Mouse (Mus musculus): ENCODE results near the gene Map3k20. TPM values are rescaled to one million over a fixed set of nuclear protein-coding genes. Genes with fewer than 3 reads are reported as not detected.

The Map3k20 gene
- polyA plus RNA-seq, 1 experiment from 2014 or later = 62.5 TPM

- H3K36me3 ChIP-seq (ENCODE audit: control insufficient read depth, insufficient read depth, low read length) = peaks cover under 1% of the 10 kb centered on the region; the same call in 1 of the 2 replicates
- H3K9ac ChIP-seq (ENCODE audit: low read depth, low read length) = no peak overlapping the region
- H3K27ac ChIP-seq (ENCODE audit: low read depth, low read length) = no peak overlapping the region
- no peak for ATAC-seq (replicated peaks; ENCODE audit: insufficient number of reproducible peaks, low FRiP score, low TSS enrichment)
- 0 out of 2 replicates have a peak, but pooled peaks cover under 1% of the 10 kb centered on the region for H3K9me3 ChIP-seq (replicated peaks; ENCODE audit: control insufficient read depth, low read length)
- H3K4me1 ChIP-seq (ENCODE audit: control insufficient read depth, insufficient read depth, low read length) = no peaks in the 10 kb centered on the region
- WGBS (ENCODE audit: insufficient replicate concordance) = 75% methylated on average over 3 of the region's 3 CpGs
- no peaks in the 10 kb centered on the region for H3K27me3 ChIP-seq (ENCODE audit: control insufficient read depth, insufficient read depth, low read length)
- no peak overlapping the region for H3K4me3 ChIP-seq (ENCODE audit: low read depth, low read length)
- H3K4me2 ChIP-seq = no peak overlapping the region
These were observed 51.4 kb downstream of the Map3k20 start for GRCm38 (mm10) chr2:72336840-72337239.

- Histone ChIP-seq H3K9me3 (replicated peaks; ENCODE audit: control insufficient read depth, low read length) (0 out of 2 replicates have a peak, but pooled peaks cover 3% of the 10 kb centered on the region), H3K27ac (ENCODE audit: low read depth, low read length) (no peak overlapping the region), H3K4me3 (ENCODE audit: low read depth, low read length) (no peak overlapping the region), H3K4me2 (no peak overlapping the region), H3K9ac (ENCODE audit: low read depth, low read length) (no peak overlapping the region), H3K36me3 (ENCODE audit: control insufficient read depth, insufficient read depth, low read length) (peaks cover 4% of the 10 kb centered on the region; the same call in 1 of the 2 replicates), H3K27me3 (ENCODE audit: control insufficient read depth, insufficient read depth, low read length) (no peaks in the 10 kb centered on the region), H3K4me1 (ENCODE audit: control insufficient read depth, insufficient read depth, low read length) (peaks cover 11% of the 10 kb centered on the region)
- 86% methylated on average over 3 of the region's 3 CpGs for WGBS (ENCODE audit: insufficient replicate concordance)
- ATAC-seq (replicated peaks; ENCODE audit: insufficient number of reproducible peaks, low FRiP score, low TSS enrichment) = no peak
These were observed 59.8 kb downstream of the Map3k20 start for GRCm38 (mm10) chr2:72345281-72345680.

- H3K9me3 ChIP-seq (replicated peaks; ENCODE audit: control insufficient read depth, low read length) = no peaks in the 10 kb centered on the region
- no peak overlapping the region for H3K4me3 ChIP-seq (ENCODE audit: low read depth, low read length)
- ATAC-seq (replicated peaks; ENCODE audit: insufficient number of reproducible peaks, low FRiP score, low TSS enrichment) = no peak
- peaks cover 19% of the 10 kb centered on the region for H3K4me1 ChIP-seq (ENCODE audit: control insufficient read depth, insufficient read depth, low read length)
- no peak overlapping the region for H3K9ac ChIP-seq (ENCODE audit: low read depth, low read length)
- no peak overlapping the region for H3K4me2 ChIP-seq
- no peaks in the 10 kb centered on the region for H3K27me3 ChIP-seq (ENCODE audit: control insufficient read depth, insufficient read depth, low read length)
- no peaks in the 10 kb centered on the region for H3K36me3 ChIP-seq (ENCODE audit: control insufficient read depth, insufficient read depth, low read length)
- WGBS (ENCODE audit: insufficient replicate concordance) = 65% methylated on average over 5 of the region's 5 CpGs
- no peak overlapping the region for H3K27ac ChIP-seq (ENCODE audit: low read depth, low read length)
These were observed 65.9 kb downstream of the Map3k20 start for GRCm38 (mm10) chr2:72351329-72351728.

GRCm38 (mm10) chr2:72351776-72352175 is 66.3 kb downstream of the Map3k20 start:
- peaks cover 19% of the 10 kb centered on the region for H3K4me1 ChIP-seq (ENCODE audit: control insufficient read depth, insufficient read depth, low read length)
- no peaks in the 10 kb centered on the region for H3K9me3 ChIP-seq (replicated peaks; ENCODE audit: control insufficient read depth, low read length)
- no peak overlapping the region for H3K4me2 ChIP-seq
- no peaks in the 10 kb centered on the region for H3K36me3 ChIP-seq (ENCODE audit: control insufficient read depth, insufficient read depth, low read length)
- no peak overlapping the region for H3K27ac ChIP-seq (ENCODE audit: low read depth, low read length)
- no peak overlapping the region for H3K9ac ChIP-seq (ENCODE audit: low read depth, low read length)
- no peak overlapping the region for H3K4me3 ChIP-seq (ENCODE audit: low read depth, low read length)
- H3K27me3 ChIP-seq (ENCODE audit: control insufficient read depth, insufficient read depth, low read length) = no peaks in the 10 kb centered on the region
- no peak for ATAC-seq (replicated peaks; ENCODE audit: insufficient number of reproducible peaks, low FRiP score, low TSS enrichment)
- 89% methylated on average over 8 of the region's 8 CpGs for WGBS (ENCODE audit: insufficient replicate concordance)

GRCm38 (mm10) chr2:72352756-72353155 is 67.3 kb downstream of the Map3k20 start:
- Histone ChIP-seq H3K27ac (ENCODE audit: low read depth, low read length) (no peak overlapping the region), H3K4me3 (ENCODE audit: low read depth, low read length) (no peak overlapping the region), H3K9me3 (replicated peaks; ENCODE audit: control insufficient read depth, low read length) (no peaks in the 10 kb centered on the region), H3K27me3 (ENCODE audit: control insufficient read depth, insufficient read depth, low read length) (no peaks in the 10 kb centered on the region), H3K4me2 (no peak overlapping the region), H3K9ac (ENCODE audit: low read depth, low read length) (no peak overlapping the region), H3K36me3 (ENCODE audit: control insufficient read depth, insufficient read depth, low read length) (no peaks in the 10 kb centered on the region), H3K4me1 (ENCODE audit: control insufficient read depth, insufficient read depth, low read length) (peaks cover 12% of the 10 kb centered on the region)
- no peak for ATAC-seq (replicated peaks; ENCODE audit: insufficient number of reproducible peaks, low FRiP score, low TSS enrichment)

GRCm38 (mm10) chr2:72356471-72356870 is 71.0 kb downstream of the Map3k20 start:
- Histone ChIP-seq H3K27me3 (ENCODE audit: control insufficient read depth, insufficient read depth, low read length) (no peaks in the 10 kb centered on the region), H3K4me3 (ENCODE audit: low read depth, low read length) (no peak overlapping the region), H3K27ac (ENCODE audit: low read depth, low read length) (no peak overlapping the region), H3K9me3 (replicated peaks; ENCODE audit: control insufficient read depth, low read length) (no peaks in the 10 kb centered on the region), H3K9ac (ENCODE audit: low read depth, low read length) (no peak overlapping the region), H3K36me3 (ENCODE audit: control insufficient read depth, insufficient read depth, low read length) (no peaks in the 10 kb centered on the region), H3K4me1 (ENCODE audit: control insufficient read depth, insufficient read depth, low read length) (peaks cover 9% of the 10 kb centered on the region), H3K4me2 (no peak overlapping the region)
- 83% methylated on average over 10 of the region's 10 CpGs for WGBS (ENCODE audit: insufficient replicate concordance)
- ATAC-seq (replicated peaks; ENCODE audit: insufficient number of reproducible peaks, low FRiP score, low TSS enrichment) = no peak

GRCm38 (mm10) chr2:72361572-72361971 is 76.1 kb downstream of the Map3k20 start:
- Histone ChIP-seq H3K4me1 (ENCODE audit: control insufficient read depth, insufficient read depth, low read length) (peaks cover 14% of the 10 kb centered on the region), H3K9me3 (replicated peaks; ENCODE audit: control insufficient read depth, low read length) (no peaks in the 10 kb centered on the region), H3K9ac (ENCODE audit: low read depth, low read length) (no peak overlapping the region), H3K27ac (ENCODE audit: low read depth, low read length) (no peak overlapping the region), H3K4me3 (ENCODE audit: low read depth, low read length) (no peak overlapping the region), H3K27me3 (ENCODE audit: control insufficient read depth, insufficient read depth, low read length) (no peaks in the 10 kb centered on the region), H3K4me2 (no peak overlapping the region), H3K36me3 (ENCODE audit: control insufficient read depth, insufficient read depth, low read length) (no peaks in the 10 kb centered on the region)
- no peak for ATAC-seq (replicated peaks; ENCODE audit: insufficient number of reproducible peaks, low FRiP score, low TSS enrichment)
- 54% methylated on average over 3 of the region's 3 CpGs for WGBS (ENCODE audit: insufficient replicate concordance)

GRCm38 (mm10) chr2:72363449-72363848 is 78.0 kb downstream of the Map3k20 start:
- Histone ChIP-seq H3K4me1 (ENCODE audit: control insufficient read depth, insufficient read depth, low read length) (peaks cover 14% of the 10 kb centered on the region), H3K27me3 (ENCODE audit: control insufficient read depth, insufficient read depth, low read length) (no peaks in the 10 kb centered on the region), H3K27ac (ENCODE audit: low read depth, low read length) (no peak overlapping the region), H3K9me3 (replicated peaks; ENCODE audit: control insufficient read depth, low read length) (no peaks in the 10 kb centered on the region), H3K36me3 (ENCODE audit: control insufficient read depth, insufficient read depth, low read length) (no peaks in the 10 kb centered on the region), H3K9ac (ENCODE audit: low read depth, low read length) (no peak overlapping the region), H3K4me3 (ENCODE audit: low read depth, low read length) (no peak overlapping the region), H3K4me2 (no peak overlapping the region)
- ATAC-seq (replicated peaks; ENCODE audit: insufficient number of reproducible peaks, low FRiP score, low TSS enrichment) = no peak
- WGBS (ENCODE audit: insufficient replicate concordance) = 91% methylated on average over 1 of the region's 1 CpGs

- ATAC-seq (replicated peaks; ENCODE audit: insufficient number of reproducible peaks, low FRiP score, low TSS enrichment) = no peak
- H3K27me3 ChIP-seq (ENCODE audit: control insufficient read depth, insufficient read depth, low read length) = no peaks in the 10 kb centered on the region
- H3K9ac ChIP-seq (ENCODE audit: low read depth, low read length) = no peak overlapping the region
- WGBS (ENCODE audit: insufficient replicate concordance) = 39% methylated on average over 7 of the region's 7 CpGs
- no peaks in the 10 kb centered on the region; the same call in 1 of the 2 replicates for H3K36me3 ChIP-seq (ENCODE audit: control insufficient read depth, insufficient read depth, low read length)
- H3K4me2 ChIP-seq = no peak overlapping the region
- H3K4me3 ChIP-seq (ENCODE audit: low read depth, low read length) = no peak overlapping the region
- no peak overlapping the region for H3K27ac ChIP-seq (ENCODE audit: low read depth, low read length)
- H3K4me1 ChIP-seq (ENCODE audit: control insufficient read depth, insufficient read depth, low read length) = peaks cover 20% of the 10 kb centered on the region
- no peaks in the 10 kb centered on the region for H3K9me3 ChIP-seq (replicated peaks; ENCODE audit: control insufficient read depth, low read length)
These were observed 80.5 kb downstream of the Map3k20 start for GRCm38 (mm10) chr2:72365930-72366329.

Measured in heart, embryonic 11.5 days (tissue).